Mouse (Mus musculus): ENCODE data around the gene Fanci. TPM values are rescaled to one million over a fixed set of nuclear protein-coding genes. Genes with fewer than 3 reads are reported as not detected.

The Fanci gene
- polyA plus RNA-seq, 1 experiment from 2014 or later = 9.2 TPM

DNA sequence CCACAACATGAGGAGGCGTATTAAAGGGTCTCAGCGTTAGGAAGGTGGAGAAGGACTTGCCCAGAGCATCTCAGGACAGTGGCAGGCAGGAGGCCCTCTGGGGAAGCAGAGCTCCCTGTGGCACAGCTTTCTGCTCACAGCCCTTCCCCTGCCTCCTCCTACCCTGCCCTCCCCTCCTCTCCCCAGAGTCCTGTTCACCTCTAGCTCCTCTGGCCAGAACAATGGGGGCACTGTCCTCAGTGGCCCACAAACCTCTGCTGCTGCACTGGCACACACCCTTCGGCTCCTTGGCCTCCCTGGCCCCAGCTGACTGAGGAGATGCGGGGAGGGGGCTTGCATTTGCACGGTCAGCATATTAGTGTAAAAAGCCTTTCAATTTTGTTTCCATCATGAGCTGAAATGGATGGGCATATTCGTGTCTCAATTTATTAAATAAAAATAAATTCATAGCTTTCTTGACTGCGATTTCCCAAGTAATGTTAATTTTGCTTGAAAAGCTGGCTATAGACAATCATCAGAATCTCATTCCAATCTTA is 3.0 kb upstream of the Fanci start:
- H3K4me1 ChIP-seq (replicated peaks) = peaks cover 14% of the 10 kb centered on the region
- 70% methylated on average over 7 of the region's 7 CpGs for WGBS (ENCODE audit: insufficient replicate concordance)
- H3K27me3 ChIP-seq = no peaks in the 10 kb centered on the region
- H3K4me2 ChIP-seq = no peak overlapping the region
- H3K9ac ChIP-seq = no peak overlapping the region
- DNase-seq (no peak), ATAC-seq (ENCODE audit: low read depth) (no peak)
- H3K36me3 ChIP-seq = no peaks in the 10 kb centered on the region
- no peak overlapping the region for H3K4me3 ChIP-seq (replicated peaks)
- H3K9me3 ChIP-seq (replicated peaks) = no peaks in the 10 kb centered on the region
- no peak overlapping the region for H3K27ac ChIP-seq

DNA sequence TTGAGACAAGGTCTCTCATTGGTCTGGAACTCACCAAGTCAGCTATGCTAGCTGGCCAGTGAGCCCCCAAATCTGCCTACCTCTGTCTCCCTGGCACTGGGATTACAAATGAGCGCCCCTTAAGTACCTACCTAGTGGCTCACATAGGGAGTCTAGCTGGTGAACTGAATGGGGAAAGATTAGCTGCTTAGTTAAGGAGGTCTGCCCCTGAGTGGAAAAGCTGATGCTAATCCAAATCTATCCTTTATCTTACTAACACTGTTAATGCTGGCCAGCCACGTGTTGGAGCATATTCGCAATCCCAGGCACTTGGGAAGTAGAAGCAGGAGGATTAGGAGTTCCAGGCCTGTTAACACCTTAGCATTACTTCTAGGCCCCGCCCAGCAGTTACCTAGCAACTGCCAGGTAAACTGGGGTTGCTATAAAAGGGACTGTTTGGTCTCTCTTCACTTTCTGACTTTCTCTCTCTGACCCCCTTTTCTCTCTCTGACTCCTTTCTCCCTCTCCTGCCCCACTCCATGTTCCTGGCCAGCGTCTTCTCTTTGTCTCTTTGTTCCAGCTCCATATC is 1.5 kb upstream of the Fanci start:
- no peak for DNase-seq
- no peak overlapping the region for H3K9ac ChIP-seq
- no peak overlapping the region for H3K27ac ChIP-seq
- no peaks in the 10 kb centered on the region for H3K27me3 ChIP-seq
- peaks cover 21% of the 10 kb centered on the region for H3K4me1 ChIP-seq (replicated peaks)
- no peak overlapping the region for H3K4me3 ChIP-seq (replicated peaks)
- WGBS (ENCODE audit: insufficient replicate concordance) = 67% methylated on average over 5 of the region's 5 CpGs
- no peak overlapping the region for H3K4me2 ChIP-seq
- H3K36me3 ChIP-seq = no peaks in the 10 kb centered on the region
- no peaks in the 10 kb centered on the region for H3K9me3 ChIP-seq (replicated peaks)
- ATAC-seq (ENCODE audit: low read depth) = no peak

DNA sequence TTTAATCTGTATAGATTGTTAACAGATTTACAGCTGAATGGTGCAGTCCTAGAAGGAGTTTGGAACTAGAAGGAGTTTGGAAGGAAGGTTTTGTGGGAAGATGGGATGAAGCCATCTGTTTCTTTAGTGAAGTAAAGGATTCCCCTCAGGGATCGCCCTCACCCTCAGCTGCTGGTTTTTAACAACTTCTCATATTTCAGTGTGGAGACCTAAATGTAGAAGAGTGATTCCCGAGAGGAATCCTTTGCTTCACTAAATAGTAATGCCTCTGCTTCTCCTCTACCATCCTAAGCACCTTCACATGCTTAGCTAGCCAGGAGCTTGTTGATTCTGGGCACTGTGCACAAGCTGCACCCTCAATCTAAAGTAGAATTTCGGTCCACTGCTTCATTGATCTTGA is 258 bp upstream of the Fanci start:
- H3K9ac ChIP-seq = peak overlapping the region; percentile 78
- H3K4me3 ChIP-seq (replicated peaks) = peak overlapping the region; percentile 76
- peak overlapping the region; percentile 90 for H3K4me2 ChIP-seq
- peak overlapping the region; percentile 89 for H3K27ac ChIP-seq
- 21% methylated on average over 3 of the region's 3 CpGs for WGBS (ENCODE audit: insufficient replicate concordance)
- H3K36me3 ChIP-seq = peaks cover 2% of the 10 kb centered on the region; the same call in 1 of the 2 replicates
- peaks cover 21% of the 10 kb centered on the region for H3K4me1 ChIP-seq (replicated peaks)
- no peaks in the 10 kb centered on the region for H3K9me3 ChIP-seq (replicated peaks)
- DNase-seq (no peak), ATAC-seq (ENCODE audit: low read depth) (no peak)
- H3K27me3 ChIP-seq = no peaks in the 10 kb centered on the region

DNA sequence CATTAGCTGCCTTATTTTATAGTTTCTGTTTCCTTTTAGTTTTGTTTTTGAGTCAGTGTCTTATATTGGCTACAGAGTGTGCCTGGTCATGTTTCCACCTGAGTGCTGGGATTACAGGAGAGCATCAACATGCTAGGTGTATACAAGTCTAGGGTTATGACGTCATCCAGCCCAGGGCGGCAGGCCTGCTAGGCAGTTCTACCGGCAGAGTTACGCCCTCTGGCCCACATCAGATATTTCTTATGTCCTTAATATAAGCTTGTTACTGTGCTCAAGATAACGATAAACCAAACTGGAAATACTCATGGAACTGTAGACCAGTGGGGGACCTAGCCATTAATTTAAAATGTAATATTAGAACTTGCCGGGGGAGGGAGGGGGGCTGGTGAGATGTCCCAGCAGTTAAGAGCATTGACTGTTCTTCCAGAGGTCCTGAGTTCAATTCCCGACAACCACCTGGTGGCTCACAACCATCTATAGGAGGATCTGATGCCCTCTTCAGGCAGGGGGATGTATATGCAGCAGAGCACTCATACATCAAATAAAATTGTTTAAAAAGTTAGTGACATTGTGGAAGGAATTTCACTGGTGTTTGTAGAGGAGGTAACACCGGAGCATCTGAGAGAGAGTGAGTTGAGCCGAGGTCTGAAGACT is 1.3 kb downstream of the Fanci start:
- no peaks in the 10 kb centered on the region for H3K9me3 ChIP-seq (replicated peaks)
- H3K4me2 ChIP-seq = peak overlapping the region; percentile 90
- H3K27ac ChIP-seq = peak overlapping the region; percentile 89
- no peaks in the 10 kb centered on the region for H3K27me3 ChIP-seq
- H3K9ac ChIP-seq = peak overlapping the region; percentile 78
- ATAC-seq (ENCODE audit: low read depth) (peak; percentile 74), DNase-seq (peak; percentile 57)
- WGBS (ENCODE audit: insufficient replicate concordance) = 42% methylated on average over 9 of the region's 9 CpGs
- H3K4me3 ChIP-seq (replicated peaks) = peak overlapping the region; percentile 76
- peaks cover 21% of the 10 kb centered on the region for H3K4me1 ChIP-seq (replicated peaks)
- H3K36me3 ChIP-seq = peaks cover 8% of the 10 kb centered on the region

DNA sequence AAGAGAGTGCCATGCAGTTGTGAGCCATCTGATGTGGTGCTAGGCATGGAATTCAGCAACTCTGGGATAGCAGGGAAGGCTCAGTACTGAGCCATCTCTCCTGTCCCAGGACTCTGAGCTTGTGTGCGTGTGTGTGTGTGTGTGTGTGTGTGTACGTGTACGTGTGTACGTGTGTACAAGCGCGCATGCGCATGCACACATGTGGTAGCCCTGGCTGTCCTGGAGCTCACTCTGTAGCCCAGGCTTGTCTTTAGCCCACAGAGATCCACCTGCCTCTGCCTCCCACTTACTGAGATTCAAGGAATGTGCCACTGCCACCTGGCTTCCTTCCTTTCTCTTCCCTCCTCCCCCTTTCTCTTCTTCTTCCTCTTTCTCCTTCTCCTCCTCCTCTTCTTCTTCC is 2.2 kb downstream of the Fanci start:
- 91% methylated on average over 7 of the region's 7 CpGs for WGBS (ENCODE audit: insufficient replicate concordance)
- Histone ChIP-seq H3K9ac (no peak overlapping the region), H3K4me2 (no peak overlapping the region), H3K4me3 (replicated peaks) (no peak overlapping the region), H3K27ac (no peak overlapping the region), H3K4me1 (replicated peaks) (peaks cover 21% of the 10 kb centered on the region), H3K27me3 (no peaks in the 10 kb centered on the region), H3K36me3 (peaks cover 10% of the 10 kb centered on the region), H3K9me3 (replicated peaks) (no peaks in the 10 kb centered on the region)
- no peak for ATAC-seq (ENCODE audit: low read depth)
- no peak for DNase-seq

DNA sequence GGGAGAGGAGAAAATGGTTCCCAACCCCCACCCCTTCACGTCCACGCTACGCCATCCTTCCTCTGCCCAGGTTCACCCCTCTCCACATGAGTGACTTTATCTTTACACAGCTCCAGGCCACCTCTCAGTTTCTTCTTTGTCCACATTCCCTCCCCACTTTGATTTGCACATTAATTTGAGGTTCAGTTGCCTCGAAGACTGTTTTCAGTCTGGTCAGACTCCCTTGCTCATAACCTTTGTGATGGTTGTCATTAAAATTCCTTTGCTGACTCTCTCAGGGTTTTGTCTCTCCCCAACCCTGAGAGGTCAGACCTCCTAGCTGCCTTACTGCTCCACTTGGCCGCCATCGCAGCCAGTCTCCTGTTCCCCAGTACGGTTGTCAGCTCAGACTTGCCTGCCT is 2.9 kb downstream of the Fanci start:
- 70% methylated on average over 7 of the region's 7 CpGs for WGBS (ENCODE audit: insufficient replicate concordance)
- Histone ChIP-seq H3K36me3 (peaks cover 14% of the 10 kb centered on the region), H3K27ac (no peak overlapping the region), H3K9ac (no peak overlapping the region), H3K27me3 (no peaks in the 10 kb centered on the region), H3K4me3 (replicated peaks) (no peak overlapping the region), H3K4me1 (replicated peaks) (peaks cover 21% of the 10 kb centered on the region), H3K4me2 (no peak overlapping the region), H3K9me3 (replicated peaks) (no peaks in the 10 kb centered on the region)
- ATAC-seq (ENCODE audit: low read depth) (no peak), DNase-seq (no peak)

DNA sequence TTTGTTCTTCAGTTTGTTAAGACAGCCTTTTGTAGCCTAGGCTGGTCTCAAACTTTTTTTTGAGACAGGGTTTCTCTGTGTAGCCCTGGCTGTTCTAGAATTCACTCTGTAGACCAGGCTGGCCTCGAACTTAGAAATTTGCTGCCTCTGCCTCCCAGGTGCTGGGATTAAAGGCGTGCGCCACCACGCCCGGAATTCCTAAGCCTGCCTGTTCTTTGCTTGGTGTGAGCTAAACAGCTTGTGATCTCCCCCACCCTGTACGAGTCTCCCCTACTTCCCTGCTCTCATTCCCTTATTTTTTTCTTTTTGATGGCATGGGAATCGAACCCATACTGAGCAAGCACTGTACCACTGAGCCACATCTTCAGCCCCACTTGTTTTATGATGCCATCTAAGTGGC is 3.5 kb downstream of the Fanci start:
- no peaks in the 10 kb centered on the region for H3K9me3 ChIP-seq (replicated peaks)
- no peak for DNase-seq
- no peak overlapping the region for H3K4me2 ChIP-seq
- H3K4me3 ChIP-seq (replicated peaks) = no peak overlapping the region
- H3K9ac ChIP-seq = no peak overlapping the region
- H3K36me3 ChIP-seq = peaks cover 14% of the 10 kb centered on the region
- WGBS (ENCODE audit: insufficient replicate concordance) = 83% methylated on average over 7 of the region's 7 CpGs
- ATAC-seq (ENCODE audit: low read depth) = no peak
- H3K27me3 ChIP-seq = no peaks in the 10 kb centered on the region
- H3K27ac ChIP-seq = no peak overlapping the region
- H3K4me1 ChIP-seq (replicated peaks) = peaks cover 21% of the 10 kb centered on the region

DNA sequence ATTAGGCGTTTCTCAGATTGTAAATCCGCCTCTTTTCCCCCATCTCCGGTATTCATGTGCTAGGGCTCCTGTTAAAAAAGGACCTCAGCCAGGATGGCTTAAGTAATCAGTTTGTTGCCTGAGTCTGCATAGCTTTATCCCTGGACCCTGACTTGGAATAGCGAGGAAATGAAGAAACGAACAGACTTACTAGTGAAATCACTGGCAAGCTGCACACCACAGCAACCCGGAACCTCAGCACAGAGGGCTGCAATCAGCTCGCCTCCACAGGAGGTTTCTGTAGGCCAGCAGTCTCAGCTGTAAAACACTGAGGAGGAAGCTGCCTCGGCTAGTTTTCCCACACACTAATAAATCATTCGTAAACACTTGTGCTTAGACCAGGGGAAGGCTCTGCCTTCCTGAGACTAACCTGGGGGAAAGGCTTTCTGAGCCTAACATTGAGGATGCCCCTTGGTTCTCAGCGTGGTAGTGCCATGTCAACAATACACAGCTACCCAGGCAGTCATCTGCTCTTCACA is 5.8 kb downstream of the Fanci start:
- H3K9ac ChIP-seq = no peak overlapping the region
- H3K27ac ChIP-seq = no peak overlapping the region
- 71% methylated on average over 10 of the region's 10 CpGs for WGBS (ENCODE audit: insufficient replicate concordance)
- peaks cover 17% of the 10 kb centered on the region for H3K4me1 ChIP-seq (replicated peaks)
- no peak overlapping the region for H3K4me2 ChIP-seq
- ATAC-seq (ENCODE audit: low read depth) (no peak), DNase-seq (no peak)
- no peaks in the 10 kb centered on the region for H3K27me3 ChIP-seq
- peaks cover 17% of the 10 kb centered on the region for H3K36me3 ChIP-seq
- no peaks in the 10 kb centered on the region for H3K9me3 ChIP-seq (replicated peaks)
- no peak overlapping the region for H3K4me3 ChIP-seq (replicated peaks)

DNA sequence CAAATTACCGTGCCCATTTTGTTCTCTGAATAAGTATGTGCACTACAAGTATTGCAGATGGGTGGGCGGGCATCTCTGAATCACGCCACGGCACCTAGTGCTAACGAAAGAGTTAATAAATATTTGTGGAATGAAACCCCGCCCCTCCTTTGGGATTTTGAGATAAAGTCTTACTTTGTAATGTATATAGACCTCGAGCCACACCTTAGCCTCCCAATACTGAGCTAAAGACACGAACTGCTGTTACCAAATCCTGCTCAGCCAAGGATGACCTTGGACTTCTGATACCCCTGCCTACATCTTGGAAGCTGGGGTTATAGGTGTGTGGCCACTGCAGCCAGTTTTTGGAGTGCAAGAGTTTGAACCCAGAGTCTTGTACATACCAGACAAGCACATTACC is 6.7 kb downstream of the Fanci start:
- peaks cover 23% of the 10 kb centered on the region for H3K36me3 ChIP-seq
- H3K9me3 ChIP-seq (replicated peaks) = no peaks in the 10 kb centered on the region
- 59% methylated on average over 8 of the region's 8 CpGs for WGBS (ENCODE audit: insufficient replicate concordance)
- no peak for ATAC-seq (ENCODE audit: low read depth)
- no peak for DNase-seq
- H3K9ac ChIP-seq = no peak overlapping the region
- H3K4me2 ChIP-seq = no peak overlapping the region
- H3K27ac ChIP-seq = no peak overlapping the region
- H3K27me3 ChIP-seq = no peaks in the 10 kb centered on the region
- peaks cover 9% of the 10 kb centered on the region; the same call in 1 of the 2 replicates for H3K4me1 ChIP-seq (replicated peaks)
- H3K4me3 ChIP-seq (replicated peaks) = no peak overlapping the region

DNA sequence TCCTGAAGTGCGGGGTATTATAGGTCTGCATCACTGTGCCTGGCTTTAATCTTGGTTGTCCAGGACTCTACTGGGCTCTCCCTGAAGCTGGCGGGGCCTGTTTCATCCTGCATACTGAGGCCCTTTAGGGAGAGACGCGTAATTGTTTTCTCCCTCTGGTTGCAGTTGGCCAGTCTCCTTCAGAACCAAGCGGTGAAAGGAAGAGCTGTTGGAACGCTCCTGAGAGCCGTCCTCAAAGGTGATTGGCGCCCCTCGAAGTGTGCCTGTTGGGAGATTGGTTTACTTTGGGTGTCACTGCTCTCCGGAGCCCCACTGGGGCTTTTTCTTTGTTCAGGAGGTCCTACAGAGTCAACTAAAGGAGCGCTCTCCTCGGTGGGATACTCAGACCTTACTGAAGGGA is 7.2 kb downstream of the Fanci start:
- no peak for ATAC-seq (ENCODE audit: low read depth)
- Histone ChIP-seq H3K27me3 (no peaks in the 10 kb centered on the region), H3K4me1 (replicated peaks) (peaks cover 5% of the 10 kb centered on the region; the same call in 1 of the 2 replicates), H3K4me2 (no peak overlapping the region), H3K36me3 (peaks cover 26% of the 10 kb centered on the region), H3K27ac (no peak overlapping the region), H3K4me3 (replicated peaks) (no peak overlapping the region), H3K9ac (no peak overlapping the region), H3K9me3 (replicated peaks) (no peaks in the 10 kb centered on the region)
- no peak for DNase-seq
- 80% methylated on average over 12 of the region's 12 CpGs for WGBS (ENCODE audit: insufficient replicate concordance)

DNA sequence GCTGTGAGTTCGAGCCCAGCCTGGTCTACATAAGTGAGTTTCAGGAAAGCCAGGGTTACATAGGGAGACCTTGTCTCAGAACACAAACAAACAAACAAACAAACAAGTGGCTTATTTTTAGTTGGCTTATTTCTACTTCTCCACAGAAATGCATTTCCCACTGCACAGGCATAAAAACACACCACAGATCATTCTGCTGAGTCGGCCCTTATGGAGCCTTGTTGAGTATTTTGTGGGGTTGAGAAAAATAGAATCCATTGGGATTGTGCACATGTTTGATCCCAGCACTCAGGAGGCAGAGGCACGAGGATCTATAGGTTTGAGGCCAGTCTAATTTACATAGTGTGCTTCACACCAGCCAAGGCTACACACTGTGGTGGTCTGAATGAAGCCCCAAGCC is 8.6 kb downstream of the Fanci start:
- ATAC-seq (ENCODE audit: low read depth) = no peak
- H3K36me3 ChIP-seq = peaks cover 26% of the 10 kb centered on the region
- WGBS (ENCODE audit: insufficient replicate concordance) = 76% methylated on average over 3 of the region's 3 CpGs

More for the DNA sequence above, 8.6 kb downstream of the Fanci start:
- no peak for DNase-seq
- no peak overlapping the region for H3K9ac ChIP-seq
- H3K27ac ChIP-seq = no peak overlapping the region
- H3K4me1 ChIP-seq (replicated peaks) = no peaks in the 10 kb centered on the region
- H3K4me3 ChIP-seq (replicated peaks) = no peak overlapping the region
- no peaks in the 10 kb centered on the region for H3K27me3 ChIP-seq
- H3K9me3 ChIP-seq (replicated peaks) = no peaks in the 10 kb centered on the region
- no peak overlapping the region for H3K4me2 ChIP-seq

All from liver, embryonic 13.5 days (tissue).